Mouse (Mus musculus) heart, adult 8-10 months (tissue): ENCODE measurements at regions not wholly inside any gene's neighbourhood (a gene's known extent, or its start where the extent isn't known, plus 50 kb on each side); places are given as distances from the start of the nearest gene placed in this dataset.
A peak's percentile ranks its signal among the peaks of the same experiment; 100 is the strongest.

Experiments
- DNase-seq: peaks from one replicate; pipeline ENCODE4 v3.0.0; 2022; ENCODE audit warnings: low spot score

DNA sequence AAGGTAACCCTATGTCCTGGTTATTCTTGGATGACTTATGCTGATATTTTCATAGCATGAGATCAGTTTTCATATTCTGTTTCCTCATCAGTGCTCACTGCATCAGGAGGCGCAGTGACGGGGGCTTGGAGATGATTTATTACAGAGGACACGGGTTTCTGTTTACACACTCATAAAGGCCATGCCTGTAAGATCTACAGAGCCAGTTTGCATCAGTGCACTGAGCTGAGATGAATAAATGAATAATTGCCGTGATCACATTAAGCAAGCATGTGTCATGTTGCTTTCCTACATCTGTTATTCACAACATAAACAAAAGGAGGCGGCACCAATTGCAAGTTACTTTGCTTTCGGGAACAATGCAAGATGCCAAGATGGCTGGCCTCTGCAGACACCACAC lies 271.6 kb downstream of the Rnf144a start:
- no peak for DNase-seq

DNA sequence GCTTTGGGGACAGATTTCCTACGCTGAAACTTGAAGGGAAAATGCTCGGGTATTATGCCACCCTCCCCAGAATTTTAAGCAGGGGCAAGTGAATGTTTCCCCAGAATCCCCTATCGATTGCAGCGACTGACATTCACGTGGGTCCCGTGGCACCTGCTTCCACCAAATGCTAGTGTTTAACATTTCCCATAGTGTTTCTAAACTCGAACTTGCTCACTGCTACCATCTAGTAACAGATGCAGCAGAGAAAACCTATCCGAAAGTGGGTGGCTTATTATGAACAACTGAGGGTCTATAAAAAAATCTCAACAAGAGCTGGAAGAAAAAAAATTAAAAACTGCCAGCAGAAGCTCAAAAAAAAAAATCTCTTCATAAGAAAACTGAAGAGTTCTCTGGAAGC lies 284.2 kb downstream of the Rnf144a start:
- DNase-seq = no peak

DNA sequence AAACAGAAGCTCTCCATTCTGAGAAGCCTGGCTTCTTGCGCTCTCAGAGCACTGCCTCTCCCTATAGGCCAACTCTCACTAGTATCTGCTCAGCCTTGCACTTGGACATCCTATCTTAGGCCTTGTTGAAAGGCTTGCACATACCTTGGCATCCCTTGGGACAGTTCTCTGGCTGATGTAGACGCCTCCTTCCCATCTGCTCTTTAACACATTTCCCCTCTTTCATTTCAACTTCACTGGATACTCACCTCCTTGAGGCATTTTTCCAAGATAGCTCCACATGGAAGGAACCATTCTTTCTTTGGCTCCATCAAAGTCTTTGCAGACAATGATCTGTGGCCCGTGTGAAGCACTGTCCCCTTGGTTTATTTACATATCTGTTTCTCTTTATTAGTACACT lies 285.0 kb downstream of the Rnf144a start:
- DNase-seq = no peak

DNA sequence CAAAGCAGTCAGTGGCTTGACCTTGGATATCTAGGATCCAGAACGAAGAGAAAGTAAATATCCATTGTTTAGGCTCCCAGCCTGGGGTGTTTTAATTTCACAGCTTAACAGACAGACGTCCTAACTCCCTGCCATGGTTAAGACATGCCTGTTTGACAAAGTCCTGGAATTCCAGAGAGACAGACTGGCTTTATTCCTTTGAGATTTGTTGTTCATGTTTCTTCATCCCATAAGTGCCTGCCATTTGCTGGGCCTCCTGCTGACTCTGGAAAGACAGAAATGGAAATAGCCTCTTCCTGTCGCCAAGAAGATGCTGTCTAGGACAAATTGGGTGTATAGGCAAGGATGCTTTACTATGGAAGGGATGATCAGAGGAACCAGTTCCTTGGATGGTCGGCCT lies 285.5 kb downstream of the Rnf144a start:
- no peak for DNase-seq

DNA sequence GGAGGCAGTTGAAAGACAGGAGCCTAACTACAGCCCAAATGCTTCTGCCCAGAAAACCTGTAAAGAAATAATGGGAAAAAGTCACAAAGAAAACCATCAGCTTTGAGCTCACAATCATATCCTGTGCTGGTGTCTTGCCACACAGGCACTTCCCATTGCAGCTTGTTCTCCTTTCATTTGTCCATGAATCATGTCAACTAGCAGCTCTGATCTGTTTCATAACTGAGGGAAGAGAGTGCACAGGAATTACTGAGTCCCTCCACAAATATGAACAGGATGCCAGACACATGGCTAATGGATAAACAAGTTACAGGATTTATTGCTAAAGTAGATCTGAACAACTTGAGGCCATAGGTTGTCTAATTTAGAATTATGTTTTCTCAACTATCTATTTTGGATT lies 286.2 kb downstream of the Rnf144a start:
- DNase-seq = no peak

DNA sequence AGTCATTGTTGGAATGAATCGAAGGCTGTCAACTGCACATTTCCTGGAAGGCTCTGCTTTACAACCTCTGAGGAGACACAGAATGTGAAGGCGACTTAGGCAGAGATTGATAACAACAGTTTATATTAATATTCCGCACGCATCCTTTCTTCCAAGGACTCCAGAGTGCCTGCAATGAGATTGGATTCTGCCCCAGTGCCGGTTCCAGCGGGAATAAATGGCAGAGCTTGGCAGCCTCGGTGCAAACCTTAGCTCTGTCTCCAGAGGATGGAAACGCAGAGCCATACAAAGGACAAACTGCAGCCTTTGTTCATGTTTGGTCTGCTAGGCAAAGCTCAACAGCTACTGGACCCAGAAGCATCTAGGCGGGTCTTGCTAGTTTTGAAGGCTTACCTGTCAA lies 288.8 kb downstream of the Rnf144a start:
- DNase-seq = no peak

DNA sequence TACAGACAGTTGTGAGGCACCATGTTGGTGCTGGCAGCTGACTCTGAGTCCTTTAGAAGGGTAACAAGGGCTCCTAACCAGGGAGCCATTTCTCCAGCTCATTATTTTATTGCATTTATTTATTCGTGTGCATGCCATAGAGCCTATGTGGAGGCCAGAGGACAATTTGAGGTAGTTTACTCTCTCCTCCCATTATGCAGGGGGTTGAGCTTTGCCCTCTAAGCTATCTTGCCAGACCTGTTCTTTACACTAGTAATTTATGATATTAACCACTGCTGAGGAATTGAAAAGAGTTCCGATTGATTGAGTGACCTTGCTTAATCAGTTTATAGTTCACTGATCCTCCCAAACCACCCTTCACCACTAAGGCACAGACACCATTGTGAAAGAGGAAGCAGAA lies 290.8 kb downstream of the Rnf144a start:
- no peak for DNase-seq

DNA sequence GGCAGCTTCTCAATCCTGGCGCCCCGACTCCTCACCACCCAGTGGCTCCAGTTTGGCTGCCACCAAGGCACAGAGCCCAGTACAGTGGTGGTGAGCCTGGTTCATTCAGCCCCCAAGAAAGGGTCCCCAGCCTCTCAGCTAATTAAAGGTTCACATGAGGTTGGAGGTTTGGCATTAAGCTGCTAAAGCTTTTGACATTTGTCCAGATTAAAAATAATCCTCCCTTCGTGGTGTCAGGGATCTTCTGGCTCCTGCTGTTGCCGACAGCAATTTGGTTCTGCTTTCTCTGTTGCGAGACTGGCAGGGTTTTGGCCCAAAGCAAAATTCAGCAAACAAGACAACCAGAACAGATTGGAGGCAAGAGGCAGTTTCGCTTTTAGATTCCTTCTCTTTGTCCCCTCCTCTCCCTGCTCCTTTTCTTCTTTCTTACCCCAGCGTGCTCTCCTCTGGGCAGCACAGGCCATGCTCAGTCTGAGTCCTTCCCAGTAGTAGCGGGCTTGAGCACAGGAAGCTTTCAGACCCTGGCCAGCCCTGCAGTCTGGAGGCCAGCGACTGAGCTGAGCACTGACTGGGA lies 299.6 kb downstream of the Rnf144a start:
- no peak for DNase-seq

GRCm38 (mm10) chr12:26112166-26113019 lies 302.7 kb downstream of the Rnf144a start:
- peak; percentile 33 for DNase-seq

GRCm38 (mm10) chr12:26109866-26110265 lies 305.2 kb downstream of the Rnf144a start:
- no peak for DNase-seq

DNA sequence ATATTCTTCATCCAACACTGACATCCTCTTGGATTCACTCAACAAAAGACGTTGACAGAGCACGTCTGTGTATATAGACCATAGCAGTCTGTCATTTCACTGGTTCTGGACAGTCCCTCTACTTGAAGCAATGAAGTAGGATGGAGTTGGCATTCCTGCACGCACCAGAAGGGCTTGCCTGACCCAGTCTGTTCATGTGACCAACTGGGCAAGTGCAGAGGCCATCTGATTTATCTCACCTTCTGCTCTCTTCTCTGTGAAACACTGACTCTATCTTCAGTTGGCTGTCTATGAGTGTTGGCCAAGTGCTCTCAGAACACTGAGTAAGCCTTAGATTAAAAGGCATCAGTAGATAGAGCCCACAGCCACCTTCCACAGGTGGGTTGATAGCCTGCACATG lies 310.7 kb downstream of the Rnf144a start:
- no peak for DNase-seq

DNA sequence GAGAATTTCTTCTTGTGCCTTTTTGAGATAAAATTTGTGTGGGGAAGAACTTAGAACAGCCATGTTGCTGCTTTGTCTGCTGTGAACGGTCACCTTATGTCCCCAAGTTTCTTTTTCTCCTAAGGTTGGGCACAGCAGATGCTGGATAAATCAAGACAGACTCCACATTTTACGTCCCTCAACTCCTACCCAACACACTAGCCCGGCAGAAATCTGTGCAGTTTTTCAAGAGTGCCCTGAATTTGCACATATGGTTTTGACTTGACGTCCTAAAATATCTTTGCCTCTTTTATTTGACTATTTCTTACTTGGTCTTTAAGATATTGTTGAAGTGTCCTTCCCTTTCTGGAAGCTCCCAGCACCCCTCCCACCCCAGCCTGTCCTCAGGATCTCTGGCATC lies 312.7 kb downstream of the Rnf144a start:
- DNase-seq = no peak

- DNase-seq = no peak
Measured at GRCm38 (mm10) chr12:26100140-26100539, 314.9 kb downstream of the Rnf144a start.

GRCm38 (mm10) chr12:26099176-26099575 lies 315.9 kb downstream of the Rnf144a start:
- DNase-seq = no peak

- DNase-seq = no peak
Measured at GRCm38 (mm10) chr12:26092311-26092710, 322.7 kb downstream of the Rnf144a start.

DNA sequence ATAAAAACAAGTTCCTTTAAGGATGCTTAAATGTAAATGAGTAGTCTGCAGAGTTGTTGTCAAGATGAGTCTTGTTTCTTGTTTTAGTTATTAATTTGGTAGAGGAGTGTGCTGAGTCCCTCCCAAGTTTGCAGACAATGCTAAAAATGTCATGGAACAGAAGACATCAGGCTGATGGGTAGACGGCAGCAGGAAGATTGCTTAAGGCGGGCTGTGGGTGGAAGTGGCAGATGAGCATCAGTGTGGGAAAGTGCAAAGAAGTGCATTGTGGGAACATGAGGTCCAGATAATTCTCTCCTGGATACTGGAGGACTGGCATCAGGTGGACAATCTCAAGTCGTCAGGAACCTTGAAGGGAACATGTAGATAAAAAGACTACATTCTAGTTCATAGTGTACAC lies 323.2 kb downstream of the Rnf144a start:
- no peak for DNase-seq

DNA sequence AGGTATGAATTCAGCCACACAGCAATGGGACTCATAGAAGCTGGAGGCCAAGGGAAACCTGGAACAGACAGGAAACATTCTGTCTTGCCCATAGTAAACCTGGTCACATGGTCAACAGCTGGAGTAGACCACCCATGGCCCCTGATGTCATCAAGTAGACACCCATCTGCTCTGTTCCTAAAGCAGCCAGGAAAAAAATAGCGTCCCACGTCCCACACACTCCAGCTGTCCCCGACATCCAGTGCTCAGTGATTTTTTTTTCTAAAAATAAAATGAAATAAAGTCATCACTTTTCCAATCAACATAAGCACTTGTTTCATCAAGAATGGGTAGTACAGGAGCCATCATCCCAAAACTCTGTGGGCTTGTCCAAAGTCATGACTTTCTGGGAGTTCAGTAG lies 326.7 kb downstream of the Rnf144a start:
- no peak for DNase-seq

DNA sequence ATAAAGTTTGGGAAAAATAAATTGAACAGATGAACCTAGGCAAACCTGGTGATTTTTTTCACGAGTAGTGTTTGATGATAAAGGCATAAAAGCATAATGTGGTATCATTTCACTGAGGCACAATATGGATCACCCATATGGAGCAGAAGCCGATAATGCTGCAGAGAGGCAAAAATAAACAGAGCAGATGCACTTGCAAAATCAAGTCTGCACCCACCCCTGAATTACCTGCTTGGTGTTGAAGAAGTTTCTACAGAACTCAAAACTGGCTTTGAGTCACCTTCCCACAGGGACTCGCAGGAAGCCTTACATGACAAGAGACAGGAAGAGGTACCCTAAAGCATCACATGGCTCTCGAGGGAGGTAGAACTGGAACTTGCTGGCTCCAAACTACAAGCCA lies 328.1 kb downstream of the Rnf144a start:
- no peak for DNase-seq

DNA sequence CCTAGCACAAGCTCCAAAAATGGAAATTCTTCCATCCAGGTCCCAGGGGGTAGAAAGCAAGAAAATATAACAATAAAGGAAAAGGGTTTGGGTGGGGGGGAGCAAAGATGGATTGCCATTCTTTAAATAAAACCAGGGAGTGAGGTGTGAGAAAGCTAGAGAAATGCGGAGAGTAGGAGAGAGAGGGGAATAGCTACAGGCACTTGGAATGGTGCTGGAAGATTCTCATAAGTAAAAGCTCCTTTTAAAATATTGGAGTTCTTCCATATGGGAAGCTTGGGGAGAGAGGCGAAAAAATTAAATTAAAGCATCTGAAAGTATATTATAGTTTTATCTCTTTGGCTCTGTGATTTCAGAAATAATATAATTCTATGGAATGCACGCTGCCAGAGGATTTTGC lies 328.6 kb downstream of the Rnf144a start:
- no peak for DNase-seq

DNA sequence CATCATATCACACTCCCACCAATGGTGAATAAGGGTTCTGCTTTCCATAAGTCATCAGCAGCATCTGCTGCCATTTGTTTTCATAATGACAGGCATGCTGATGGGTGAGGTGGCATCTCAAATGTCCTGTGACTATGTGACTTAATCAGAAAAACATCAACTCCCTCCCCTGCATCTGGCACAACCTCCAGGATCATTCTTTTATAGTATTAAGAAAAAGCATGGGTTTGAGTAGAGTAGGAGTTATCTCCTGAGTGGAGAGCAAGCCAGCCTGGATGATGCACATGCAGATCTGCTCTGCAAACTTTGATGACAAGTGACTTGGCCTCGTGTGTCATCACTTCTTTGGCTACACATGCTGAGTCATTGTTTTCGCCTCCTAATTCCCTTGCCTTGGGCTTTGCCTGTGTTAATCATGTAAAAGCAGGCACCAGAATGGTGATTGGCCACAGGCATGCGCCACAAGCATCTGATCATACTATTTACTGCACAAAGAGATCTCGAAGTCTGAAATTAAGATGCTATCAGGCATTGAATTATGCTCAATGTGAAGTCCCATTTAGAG lies 335.9 kb downstream of the Rnf144a start:
- DNase-seq = no peak

DNA sequence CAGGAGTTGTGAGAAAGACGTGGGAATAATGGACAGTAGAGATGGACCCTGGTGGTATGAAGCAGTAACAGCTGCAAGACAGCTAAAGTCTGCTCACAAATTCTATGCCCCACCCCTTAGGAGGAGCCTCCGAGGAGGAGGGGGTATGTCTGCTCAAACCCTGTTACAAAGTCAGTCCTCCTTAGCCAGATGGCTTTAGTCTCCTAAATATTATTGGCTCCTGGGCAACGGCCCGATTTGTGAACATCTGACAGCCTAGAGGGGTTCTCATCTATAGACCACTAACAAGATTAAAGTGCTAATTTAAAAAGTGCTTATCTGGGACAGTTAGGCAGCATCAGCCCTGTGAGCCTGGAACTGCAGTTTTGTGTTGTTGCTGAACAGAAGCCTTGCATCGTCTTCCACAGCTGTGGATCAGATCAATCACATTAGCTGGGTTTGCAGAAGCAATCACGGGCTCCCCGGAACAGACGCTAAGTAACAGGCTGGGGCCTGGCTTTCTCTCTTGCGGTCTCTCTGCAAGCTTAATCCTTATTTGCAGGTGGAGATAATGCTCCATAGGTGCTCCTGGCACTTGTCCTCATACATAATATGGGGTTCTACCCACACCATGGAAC lies 339.3 kb downstream of the Rnf144a start:
- DNase-seq = no peak

- no peak for DNase-seq
Measured at GRCm38 (mm10) chr12:26072180-26072579, 342.9 kb downstream of the Rnf144a start.

GRCm38 (mm10) chr12:26071610-26072009 lies 343.4 kb downstream of the Rnf144a start:
- peak; percentile 41 for DNase-seq
